Mouse (Mus musculus): ENCODE results near the gene Pkdcc. TPM values are rescaled to one million over a fixed set of nuclear protein-coding genes. Genes with fewer than 3 reads are reported as not detected.

Gene Pkdcc
- polyA plus RNA-seq, 1 experiment: 33.9 TPM

DNA sequence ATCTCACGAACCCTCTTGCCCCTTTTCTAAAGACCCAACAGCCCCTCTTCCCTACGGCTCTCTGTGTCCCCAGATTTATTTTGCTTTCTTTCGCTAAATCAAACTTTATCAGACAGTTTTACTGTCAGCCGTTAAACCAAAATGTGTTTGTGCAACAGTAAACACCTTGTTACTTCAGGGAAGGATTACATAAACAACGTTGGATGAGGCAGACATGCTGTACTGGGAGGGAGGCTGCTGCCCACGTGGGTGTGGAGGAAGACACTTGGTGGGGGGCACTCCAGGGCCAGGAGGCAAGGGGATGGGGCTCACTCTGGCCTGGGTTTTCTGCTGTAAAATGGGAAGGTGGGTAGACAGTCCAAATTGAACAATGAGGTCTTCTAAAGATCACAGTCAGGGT is 32.3 kb upstream of the Pkdcc start:
- DNase-seq: no peak
- Histone ChIP-seq H3K4me3 (replicated peaks; ENCODE audit: extremely low read depth, low read depth, low read length) (no peak overlapping the region), H3K4me1 (ENCODE audit: control insufficient read depth, insufficient read depth, low read length) (no peaks in the 10 kb centered on the region)
- TF ChIP-seq CTCF (IDR thresholded peaks at IDR 0.05; ENCODE audit: insufficient read depth, low read length): no peak
- TF ChIP-seq POLR2A (IDR thresholded peaks at IDR 0.05; ENCODE audit: borderline replicate concordance, extremely low read depth, low read depth, low read length): no peak
- WGBS: 69% methylated on average over 6 of the region's 6 CpGs

DNA sequence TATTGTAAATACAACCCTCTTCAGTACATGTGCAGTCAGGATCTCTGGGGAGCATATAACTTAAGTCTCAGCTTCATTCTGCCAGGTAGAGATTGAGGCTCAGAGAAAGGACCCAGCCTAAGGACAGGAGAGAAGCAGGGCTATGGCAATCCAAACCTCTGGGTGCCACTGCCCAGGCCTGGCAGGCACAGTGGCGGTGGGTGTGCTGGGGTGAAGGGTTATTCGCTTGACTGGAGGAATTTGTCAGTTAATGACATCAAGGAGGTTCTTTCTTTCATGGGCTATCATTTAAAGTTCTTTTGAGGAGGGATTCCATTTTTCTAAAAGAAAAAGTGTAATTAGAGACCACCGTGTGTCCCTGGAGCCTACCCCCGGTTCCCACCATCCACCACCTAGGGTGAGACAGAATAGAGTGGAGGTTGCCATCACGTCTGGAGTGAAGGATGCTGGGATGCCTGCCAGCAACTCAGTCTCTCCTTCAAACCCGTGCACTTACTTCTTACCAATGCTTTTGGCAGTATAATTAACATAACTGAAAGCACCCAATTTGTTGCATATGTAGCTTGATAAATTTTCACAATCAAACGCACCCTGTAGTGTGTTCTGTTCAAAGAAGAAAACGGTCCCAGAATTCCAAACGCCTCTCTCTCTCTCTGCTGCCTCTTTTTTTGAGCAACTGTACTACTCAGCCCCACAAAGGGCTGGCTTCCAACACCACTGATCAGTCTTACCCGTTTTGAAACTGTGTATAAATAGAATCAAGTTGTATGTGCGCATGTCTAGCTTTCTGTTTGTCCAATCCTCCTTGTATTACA is 27.1 kb upstream of the Pkdcc start:
- WGBS: 52% methylated on average over 11 of the region's 11 CpGs
- DNase-seq: no peak

DNA sequence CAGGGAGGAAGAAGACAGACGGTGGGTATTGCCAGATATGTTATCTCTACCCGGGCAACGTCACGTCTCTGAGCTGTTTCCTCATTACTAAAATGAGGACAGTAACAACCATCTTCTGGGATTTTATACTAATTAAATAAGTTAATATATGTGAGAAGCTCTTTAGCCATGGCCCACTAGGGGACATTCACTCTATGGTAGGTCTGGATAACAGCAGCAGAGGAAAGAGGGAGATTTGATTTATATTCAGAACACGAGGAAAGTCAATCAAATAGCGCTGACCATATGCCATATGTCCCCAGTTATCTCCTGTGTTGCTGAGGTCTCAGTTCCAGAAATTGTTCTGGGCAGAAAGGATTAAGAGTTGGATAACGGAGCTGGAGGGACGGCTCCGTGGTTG is 24.3 kb upstream of the Pkdcc start:
- WGBS: 87% methylated on average over 9 of the region's 9 CpGs
- H3K4me1 ChIP-seq (ENCODE audit: control insufficient read depth, insufficient read depth, low read length): no peaks in the 10 kb centered on the region
- TF ChIP-seq CTCF (IDR thresholded peaks at IDR 0.05; ENCODE audit: insufficient read depth, low read length) (no peak), POLR2A (IDR thresholded peaks at IDR 0.05; ENCODE audit: borderline replicate concordance, extremely low read depth, low read depth, low read length) (no peak)
- no peak overlapping the region for H3K4me3 ChIP-seq (replicated peaks; ENCODE audit: extremely low read depth, low read depth, low read length)
- no peak for DNase-seq

More for the DNA sequence above, 27.1 kb upstream of the Pkdcc start:
- Histone ChIP-seq H3K4me1 (ENCODE audit: control insufficient read depth, insufficient read depth, low read length) (no peaks in the 10 kb centered on the region), H3K4me3 (replicated peaks; ENCODE audit: extremely low read depth, low read depth, low read length) (no peak overlapping the region)
- TF ChIP-seq POLR2A (IDR thresholded peaks at IDR 0.05; ENCODE audit: borderline replicate concordance, extremely low read depth, low read depth, low read length) (no peak), CTCF (IDR thresholded peaks at IDR 0.05; ENCODE audit: insufficient read depth, low read length) (no peak)

DNA sequence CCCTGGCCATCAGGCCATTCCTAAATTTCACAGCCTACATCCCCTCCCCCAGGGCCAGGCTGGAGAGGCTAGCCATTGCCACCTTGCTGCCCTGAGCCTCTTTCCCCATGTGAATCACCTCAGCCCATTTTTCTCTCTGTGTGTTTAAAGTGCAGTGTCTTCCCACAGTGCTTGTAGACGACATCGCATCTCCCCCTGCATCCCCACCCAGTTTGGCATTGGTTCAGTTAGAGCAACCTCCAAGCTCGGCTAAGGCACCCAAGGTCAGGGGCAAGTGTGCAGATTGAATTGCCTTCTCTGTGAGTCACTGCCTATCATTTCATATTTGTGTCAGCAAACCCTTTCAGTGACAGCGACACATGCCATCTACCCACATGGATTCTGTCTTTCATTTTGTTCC is 20.6 kb upstream of the Pkdcc start:
- no peak for DNase-seq
- no peaks in the 10 kb centered on the region for H3K4me1 ChIP-seq (ENCODE audit: control insufficient read depth, insufficient read depth, low read length)
- H3K4me3 ChIP-seq (replicated peaks; ENCODE audit: extremely low read depth, low read depth, low read length): no peak overlapping the region
- TF ChIP-seq POLR2A (IDR thresholded peaks at IDR 0.05; ENCODE audit: borderline replicate concordance, extremely low read depth, low read depth, low read length) (no peak), CTCF (IDR thresholded peaks at IDR 0.05; ENCODE audit: insufficient read depth, low read length) (no peak)
- whole genome bisulfite sequencing: 73% methylated on average over 4 of the region's 4 CpGs

DNA sequence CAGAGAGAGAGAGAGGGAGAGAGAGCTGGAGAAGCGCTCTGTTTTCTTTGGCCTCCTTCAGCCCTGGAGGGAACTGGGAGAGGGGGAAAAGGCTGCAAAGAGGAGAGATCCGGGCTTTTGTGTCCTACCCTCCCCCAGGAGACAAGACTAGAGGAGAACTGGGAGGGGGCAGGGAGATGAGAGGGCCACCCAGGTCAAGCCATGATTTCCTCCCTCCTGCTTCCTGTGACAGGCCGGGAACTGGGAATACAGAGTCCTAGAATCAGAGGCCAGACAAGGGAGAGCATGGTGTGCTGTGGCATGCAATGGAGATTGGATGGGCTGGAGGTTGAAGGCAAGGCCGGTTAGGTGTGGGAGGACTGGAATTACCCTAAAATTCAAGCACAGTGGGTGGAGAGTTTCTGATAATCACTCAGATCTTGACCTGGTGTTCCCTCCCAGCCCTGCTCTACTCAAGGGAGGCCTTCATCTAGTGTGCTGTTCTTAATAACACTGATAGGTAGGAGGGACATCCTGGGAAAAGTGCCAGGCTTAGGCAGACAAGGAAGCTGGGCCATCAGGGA is 17.6 kb upstream of the Pkdcc start:
- no peak for DNase-seq
- H3K4me1 ChIP-seq (ENCODE audit: control insufficient read depth, insufficient read depth, low read length): no peaks in the 10 kb centered on the region
- H3K4me3 ChIP-seq (replicated peaks; ENCODE audit: extremely low read depth, low read depth, low read length): no peak overlapping the region
- TF ChIP-seq POLR2A (IDR thresholded peaks at IDR 0.05; ENCODE audit: borderline replicate concordance, extremely low read depth, low read depth, low read length) (no peak), CTCF (IDR thresholded peaks at IDR 0.05; ENCODE audit: insufficient read depth, low read length) (no peak)
- WGBS: 33% methylated on average over 4 of the region's 4 CpGs

DNA sequence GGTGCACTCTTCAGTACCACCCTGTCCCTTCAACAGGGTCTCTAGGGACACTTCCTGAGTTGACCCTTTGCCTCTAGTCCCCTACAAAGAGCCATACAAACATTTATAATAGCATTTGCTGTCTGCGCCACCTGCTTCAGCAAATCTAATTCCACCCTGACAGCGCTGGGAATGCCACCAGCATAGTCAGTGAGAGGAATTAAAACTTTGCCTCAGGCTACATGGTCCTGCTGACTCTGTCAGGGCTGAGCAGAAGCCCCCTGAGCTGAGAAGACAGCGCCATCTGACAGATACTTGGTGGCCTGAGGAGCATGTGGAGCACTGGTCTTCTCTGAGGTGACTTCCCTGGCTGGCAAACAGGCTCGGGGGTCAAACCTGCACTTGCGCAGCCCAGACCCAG is 14.6 kb upstream of the Pkdcc start:
- 88% methylated on average over 5 of the region's 5 CpGs for WGBS
- no peak overlapping the region for H3K4me3 ChIP-seq (replicated peaks; ENCODE audit: extremely low read depth, low read depth, low read length)
- DNase-seq: no peak
- TF ChIP-seq POLR2A (IDR thresholded peaks at IDR 0.05; ENCODE audit: borderline replicate concordance, extremely low read depth, low read depth, low read length) (no peak), CTCF (IDR thresholded peaks at IDR 0.05; ENCODE audit: insufficient read depth, low read length) (no peak)
- H3K4me1 ChIP-seq (ENCODE audit: control insufficient read depth, insufficient read depth, low read length): no peaks in the 10 kb centered on the region

DNA sequence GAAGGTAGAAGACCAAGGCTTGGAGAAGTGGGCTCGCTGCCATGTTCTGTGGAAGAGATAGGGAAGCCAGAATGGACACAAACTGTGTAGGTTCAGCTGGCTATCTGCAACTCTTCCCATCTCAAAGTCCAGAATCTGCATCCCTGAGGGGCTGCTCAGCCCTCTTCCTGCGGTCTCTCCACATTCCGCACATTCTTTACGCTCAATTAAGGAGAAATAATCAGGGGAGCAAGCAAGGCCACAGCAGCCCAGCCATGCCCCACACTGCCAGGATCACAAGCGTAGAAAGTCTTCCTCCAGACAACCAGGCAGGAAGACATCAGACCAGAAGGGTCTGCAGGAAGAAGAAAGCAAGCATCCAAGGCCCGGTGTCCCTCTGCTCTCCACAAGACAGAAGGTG is 13.8 kb upstream of the Pkdcc start:
- no peak for DNase-seq
- WGBS: 65% methylated on average over 6 of the region's 6 CpGs
- TF ChIP-seq POLR2A (IDR thresholded peaks at IDR 0.05; ENCODE audit: borderline replicate concordance, extremely low read depth, low read depth, low read length) (no peak), CTCF (IDR thresholded peaks at IDR 0.05; ENCODE audit: insufficient read depth, low read length) (no peak)
- no peak overlapping the region for H3K4me3 ChIP-seq (replicated peaks; ENCODE audit: extremely low read depth, low read depth, low read length)
- no peaks in the 10 kb centered on the region for H3K4me1 ChIP-seq (ENCODE audit: control insufficient read depth, insufficient read depth, low read length)

DNA sequence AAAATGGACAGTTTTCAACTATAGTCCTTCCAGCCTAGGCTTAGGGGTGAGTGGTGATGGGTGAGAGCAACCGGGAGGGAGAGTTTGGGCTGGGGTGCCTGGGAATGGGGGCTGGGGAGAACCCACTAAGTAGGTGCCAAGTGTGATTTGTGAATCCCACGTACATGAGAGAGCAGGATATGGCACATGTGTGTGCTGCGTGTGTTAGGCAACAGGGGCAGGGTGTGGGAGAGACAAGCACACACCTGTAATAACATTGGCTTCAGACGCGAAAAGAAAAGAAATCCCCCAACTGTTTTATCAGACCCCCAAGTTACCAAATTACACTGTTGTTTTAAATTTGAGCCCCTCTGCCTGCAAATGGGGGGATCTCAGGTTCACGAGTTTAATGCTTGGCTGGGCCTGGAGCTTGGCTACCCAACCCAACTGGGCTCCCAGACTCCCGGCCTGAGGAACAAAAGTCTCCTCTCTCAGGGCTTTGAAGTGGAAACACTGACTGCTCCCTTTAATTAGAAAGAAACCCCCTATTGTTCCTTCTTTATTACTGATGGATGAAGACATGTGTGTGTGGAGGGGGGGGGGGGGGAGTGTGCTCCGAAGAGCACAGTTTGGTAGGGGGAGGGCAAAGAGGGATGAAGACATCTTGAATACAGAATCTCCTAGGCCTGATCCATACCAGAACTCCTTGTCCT is 11.3 kb upstream of the Pkdcc start:
- 73% methylated on average over 8 of the region's 8 CpGs for WGBS
- no peak for TF ChIP-seq POLR2A (IDR thresholded peaks at IDR 0.05; ENCODE audit: borderline replicate concordance, extremely low read depth, low read depth, low read length)
- TF ChIP-seq CTCF (IDR thresholded peaks at IDR 0.05; ENCODE audit: insufficient read depth, low read length): no peak

DNA sequence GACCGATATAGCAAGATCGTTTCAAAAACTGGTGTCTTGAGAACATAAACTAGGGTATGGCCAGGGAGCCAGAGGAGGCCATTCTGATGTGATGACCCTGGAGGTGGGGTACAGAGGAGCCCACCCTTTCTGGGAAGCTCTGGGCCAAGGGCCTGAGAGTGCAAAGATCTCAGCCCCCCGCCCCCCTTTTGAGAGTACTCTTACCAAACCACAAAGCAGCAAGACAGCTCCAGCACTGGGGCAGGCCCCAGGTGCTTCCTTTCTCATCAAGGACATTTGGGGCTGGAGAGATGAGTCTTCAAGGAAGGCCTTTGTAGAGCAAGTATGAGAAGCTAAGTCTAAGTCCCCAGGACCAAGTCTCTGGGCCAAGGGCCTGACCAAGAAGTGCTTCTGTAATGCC is 7.8 kb upstream of the Pkdcc start:
- WGBS: 81% methylated on average over 3 of the region's 3 CpGs
- TF ChIP-seq CTCF (IDR thresholded peaks at IDR 0.05; ENCODE audit: insufficient read depth, low read length): no peak
- TF ChIP-seq POLR2A (IDR thresholded peaks at IDR 0.05; ENCODE audit: borderline replicate concordance, extremely low read depth, low read depth, low read length): no peak
- Histone ChIP-seq H3K4me1 (ENCODE audit: control insufficient read depth, insufficient read depth, low read length) (no peaks in the 10 kb centered on the region), H3K4me3 (replicated peaks; ENCODE audit: extremely low read depth, low read depth, low read length) (no peak overlapping the region)
- no peak for DNase-seq

More for the DNA sequence above, 11.3 kb upstream of the Pkdcc start:
- no peak overlapping the region for H3K4me3 ChIP-seq (replicated peaks; ENCODE audit: extremely low read depth, low read depth, low read length)
- no peak for DNase-seq
- no peaks in the 10 kb centered on the region for H3K4me1 ChIP-seq (ENCODE audit: control insufficient read depth, insufficient read depth, low read length)
